Mouse (Mus musculus): ENCODE data around the gene Ypel3. TPM values are rescaled to one million over a fixed set of nuclear protein-coding genes. Genes with fewer than 3 reads are reported as not detected.

The Ypel3 gene
- polyA plus RNA-seq, 1 experiment: 74.3 TPM

- TF ChIP-seq CTCF (IDR thresholded peaks at IDR 0.05; ENCODE audit: control insufficient read depth, insufficient read depth, insufficient replicate concordance, low read depth, low read length) (no peak), POLR2A (IDR thresholded peaks at IDR 0.05; ENCODE audit: control insufficient read depth, low read depth, low read length) (no peak)
- H3K27me3 ChIP-seq (ENCODE audit: control insufficient read depth, insufficient read depth, low read length): no peaks in the 10 kb centered on the region; the same call in 1 of the 2 replicates
Observed at GRCm38 (mm10) chr7:126825403-126825802, 48.6 kb downstream of the Ypel3 start.

GRCm38 (mm10) chr7:126825952-126826351 lies 49.2 kb downstream of the Ypel3 start:
- Histone ChIP-seq H3K27ac (ENCODE audit: control insufficient read depth, insufficient read depth, low read depth, low read length) (no peak overlapping the region), H3K4me1 (ENCODE audit: control insufficient read depth, insufficient read depth, low read length) (peaks cover 10% of the 10 kb centered on the region), H3K27me3 (ENCODE audit: control insufficient read depth, insufficient read depth, low read length) (no peaks in the 10 kb centered on the region; the same call in 1 of the 2 replicates), H3K4me3 (ENCODE audit: control insufficient read depth, low read depth, low read length) (no peak overlapping the region), H3K36me3 (ENCODE audit: control insufficient read depth, insufficient read depth, low read length) (no peaks in the 10 kb centered on the region)
- TF ChIP-seq POLR2A (IDR thresholded peaks at IDR 0.05; ENCODE audit: control insufficient read depth, low read depth, low read length) (no peak), CTCF (IDR thresholded peaks at IDR 0.05; ENCODE audit: control insufficient read depth, insufficient read depth, insufficient replicate concordance, low read depth, low read length) (no peak)

More at GRCm38 (mm10) chr7:126825403-126825802, 48.6 kb downstream of the Ypel3 start:
- peaks cover 10% of the 10 kb centered on the region for H3K4me1 ChIP-seq (ENCODE audit: control insufficient read depth, insufficient read depth, low read length)
- H3K36me3 ChIP-seq (ENCODE audit: control insufficient read depth, insufficient read depth, low read length): no peaks in the 10 kb centered on the region
- no peak overlapping the region for H3K4me3 ChIP-seq (ENCODE audit: control insufficient read depth, low read depth, low read length)
- no peak overlapping the region for H3K27ac ChIP-seq (ENCODE audit: control insufficient read depth, insufficient read depth, low read depth, low read length)

Other genes with a start within 250 kb of the Ypel3 start
- 144 and 157 TPM in 2 replicates for gene Eif3c, start 210.5 kb upstream of the Ypel3 start, polyA plus RNA-seq (2012; rRNA removed)
- gene Apobr, start 192.0 kb upstream of the Ypel3 start, polyA plus RNA-seq (2012; rRNA removed): 0.16 and 1.3 TPM in 2 replicates
- 34.9 and 42.7 TPM in 2 replicates for gene Cln3, start 191.1 kb upstream of the Ypel3 start, polyA plus RNA-seq (2012; rRNA removed)
- gene Il27, start 182.0 kb upstream of the Ypel3 start, polyA plus RNA-seq (2012; rRNA removed): not detected in 2 replicates
- 1.4 and 2.6 TPM in 2 replicates for gene Nupr1, start 146.1 kb upstream of the Ypel3 start, polyA plus RNA-seq (2012; rRNA removed)
- gene Sgf29, start 127.6 kb upstream of the Ypel3 start, polyA plus RNA-seq (2012; rRNA removed): 405 and 485 TPM in 2 replicates
- 5.8 and 7.1 TPM in 2 replicates for gene Sult1a1, start 100.5 kb upstream of the Ypel3 start, polyA plus RNA-seq (2012; rRNA removed)
- gene Bola2, start 81.6 kb upstream of the Ypel3 start, polyA plus RNA-seq (2012; rRNA removed): 35.7 and 38.7 TPM in 2 replicates
- 8.3 and 9.5 TPM in 2 replicates for gene Slx1b, start 81.2 kb upstream of the Ypel3 start, polyA plus RNA-seq (2012; rRNA removed)
- gene Coro1a, start 69.2 kb upstream of the Ypel3 start, polyA plus RNA-seq (2012; rRNA removed): 2.5 and 2.6 TPM in 2 replicates
- 337 and 349 TPM in 2 replicates for gene Mapk3, start 17.4 kb upstream of the Ypel3 start, polyA plus RNA-seq (2012; rRNA removed)
- gene Gdpd3, start 10.6 kb upstream of the Ypel3 start, polyA plus RNA-seq (2012; rRNA removed): 3.5 and 3.9 TPM in 2 replicates
- 1.1 and 1.2 TPM in 2 replicates for gene Tbx6, start 4.5 kb downstream of the Ypel3 start, polyA plus RNA-seq (2012; rRNA removed)
- gene Ppp4c, start 15.5 kb downstream of the Ypel3 start, polyA plus RNA-seq (2012; rRNA removed): 252 and 262 TPM in 2 replicates
- 7.9 and 9.8 TPM in 2 replicates for gene Fam57b, start 20.7 kb downstream of the Ypel3 start, polyA plus RNA-seq (2012; rRNA removed)
- gene 4930451I11Rik, start 54.7 kb downstream of the Ypel3 start, polyA plus RNA-seq (2012; rRNA removed): 103 and 114 TPM in 2 replicates
- 1.9 and 2.2 TPM in 2 replicates for gene Doc2a, start 70.5 kb downstream of the Ypel3 start, polyA plus RNA-seq (2012; rRNA removed)
- 76.6 and 77.1 TPM in 2 replicates for gene Hirip3, start 85.0 kb downstream of the Ypel3 start, polyA plus RNA-seq (2012; rRNA removed)
- 74.1 and 80.9 TPM in 2 replicates for gene Ino80e, start 85.4 kb downstream of the Ypel3 start, polyA plus RNA-seq (2012; rRNA removed)
- gene Taok2, start 107.7 kb downstream of the Ypel3 start, polyA plus RNA-seq (2012; rRNA removed): 43.5 and 49.4 TPM in 2 replicates
- 70.3 and 73.6 TPM in 2 replicates for gene Tmem219, start 146.0 kb downstream of the Ypel3 start, polyA plus RNA-seq (2012; rRNA removed)
- gene Kctd13, start 151.9 kb downstream of the Ypel3 start, polyA plus RNA-seq (2012; rRNA removed): 80.0 and 85.5 TPM in 2 replicates
- 1.4 TPM in 2 replicates for gene Asphd1, start 172.6 kb downstream of the Ypel3 start, polyA plus RNA-seq (2012; rRNA removed)
- gene Sez6l2, start 173.6 kb downstream of the Ypel3 start, polyA plus RNA-seq (2012; rRNA removed): 9.9 and 10.7 TPM in 2 replicates
- gene Cdipt, start 199.0 kb downstream of the Ypel3 start, polyA plus RNA-seq (2012; rRNA removed): 83.3 and 84.9 TPM in 2 replicates
- 804 and 822 TPM in 2 replicates for gene Cdiptos, start 199.1 kb downstream of the Ypel3 start, polyA plus RNA-seq (2012; rRNA removed)
- gene Mvp, start 237.7 kb downstream of the Ypel3 start, polyA plus RNA-seq (2012; rRNA removed): 3.0 and 4.0 TPM in 2 replicates
- gene Pagr1b, start 239.5 kb downstream of the Ypel3 start, polyA plus RNA-seq (2012; rRNA removed): 0.90 and 1.2 TPM in 2 replicates
- 1.3 and 2.0 TPM in 2 replicates for gene Pagr1a, start 240.4 kb downstream of the Ypel3 start, polyA plus RNA-seq (2012; rRNA removed)
- 13.5 and 16.2 TPM in 2 replicates for gene Gm42742, start 244.1 kb downstream of the Ypel3 start, polyA plus RNA-seq (2012; rRNA removed)
- 2.7 and 3.4 TPM in 2 replicates for gene Prrt2, start 244.3 kb downstream of the Ypel3 start, polyA plus RNA-seq (2012; rRNA removed)

Measured in testis, adult 2 months (tissue).